Mouse (Mus musculus): Measurements from ENCODE around the gene Cdkal1.

GRCm38 (mm10) chr13:29723150-29723549 is 132.3 kb downstream of the Cdkal1 start:
- TF ChIP-seq CTCF (IDR thresholded peaks at IDR 0.05; ENCODE audit: control insufficient read depth, insufficient read depth, low read length): no peak
- no peak for TF ChIP-seq POLR2A (IDR thresholded peaks at IDR 0.05; ENCODE audit: borderline replicate concordance, control insufficient read depth, low read depth, low read length)
